Mouse (Mus musculus) limb, embryonic 11.5 days (tissue): ENCODE results near the gene Lamc3. TPM values are rescaled to one million over a fixed set of nuclear protein-coding genes. Genes with fewer than 3 reads are reported as not detected.
A peak's percentile ranks its signal among the peaks of the same experiment; 100 is the strongest.

Experiments
- ATAC-seq: fragments of 200-750 bp; cut with Nextera tagmentation; 2 replicates; pipeline ENCODE4 v1.8.0; 2017; ENCODE audit warnings: low read depth; ENCODE audit not compliant: insufficient number of reproducible peaks, low FRiP score, low TSS enrichment
- DNase-seq: peaks from one replicate; pipeline ENCODE4 v3.0.0-alpha.2; 2015; ENCODE audit warnings: low spot score
- H3K27ac ChIP-seq: fragments of 300-500 bp; sonication (generic); replicated peaks from 2 replicates; pipeline ENCODE4 v1.5.1; 2014; ENCODE audit warnings: low read depth, mild to moderate bottlenecking, low read length
- H3K27me3 ChIP-seq: fragments of 300-500 bp; sonication (generic); 2 replicates; pipeline ENCODE4 v1.6.1; 2014; ENCODE audit warnings: mild to moderate bottlenecking, low read length, mixed read lengths; ENCODE audit not compliant: control insufficient read depth, insufficient read depth
- H3K36me3 ChIP-seq: fragments of 300-500 bp; sonication (generic); 2 replicates; pipeline ENCODE4 v1.6.1; 2014; ENCODE audit warnings: mild to moderate bottlenecking, low read length, moderate library complexity, mixed read lengths; ENCODE audit not compliant: control insufficient read depth, insufficient read depth
- H3K4me1 ChIP-seq: fragments of 300-500 bp; sonication (generic); 2 replicates; pipeline ENCODE4 v1.6.1; 2014; ENCODE audit warnings: low read length, mixed read lengths; ENCODE audit not compliant: control insufficient read depth, insufficient read depth
- H3K4me2 ChIP-seq: fragments of 300-500 bp; sonication (generic); 2 replicates; pipeline ENCODE4 v1.6.1; 2014; ENCODE audit warnings: low read depth, mild to moderate bottlenecking, moderate library complexity; ENCODE audit not compliant: severe bottlenecking
- H3K4me3 ChIP-seq: fragments of 300-500 bp; sonication (generic); 2 replicates; pipeline ENCODE4 v1.5.1; 2014; ENCODE audit warnings: low read depth, low read length
- H3K9ac ChIP-seq: fragments of 300-500 bp; sonication (generic); 2 replicates; pipeline ENCODE4 v1.6.1; 2014; ENCODE audit warnings: mild to moderate bottlenecking, low read length
- H3K9me3 ChIP-seq: fragments of 300-500 bp; sonication (generic); 2 replicates; pipeline ENCODE4 v1.6.1; 2016; ENCODE audit warnings: low read length; ENCODE audit not compliant: control insufficient read depth
- WGBS: fragments of 180-500 bp; shearing (Covaris S2); extraction: QIAGEN DNeasy Blood & Tissue Kit; methylation state at CpG from one replicate; pipeline ENCODE4 v1.1.7; 2014; 5-methylcytosine and 5-hydroxymethylcytosine counted together
- polyA plus RNA-seq: library from polyadenylated mRNA; unstranded; fragments of >200 nt; fragmentation: Nextera tagmentation; extraction: Ambion mirVana; gene quantifications from 2 replicates; pipeline ENCODE4 v1.2.1, GENCODE M21; 2014

Lamc3 gene
- polyA plus RNA-seq, result 0.13 and 0.17 TPM in 2 replicates

DNA sequence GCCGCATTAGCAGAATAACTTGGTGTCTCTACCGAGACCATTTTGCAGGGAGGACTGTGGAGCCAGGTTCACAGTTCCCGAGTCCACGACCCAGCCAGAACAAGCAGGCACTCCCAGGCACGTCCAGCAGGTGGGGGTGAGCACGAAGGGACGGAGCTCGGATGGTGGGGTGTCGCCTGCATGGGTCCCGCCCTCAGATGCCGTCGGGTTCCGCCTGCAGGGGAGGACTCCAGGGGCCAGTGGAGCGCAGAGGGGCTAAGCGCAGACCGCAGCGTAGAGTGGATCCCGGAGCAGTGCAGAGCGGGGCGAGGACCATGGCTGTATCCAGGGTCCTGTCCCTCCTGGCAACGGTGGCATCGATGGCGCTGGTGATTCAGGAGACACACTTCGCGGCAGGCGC, at the start of gene Lamc3:
Gene Lamc3 (plus strand): TSS at position 262 of the 400 bp plus-strand sequence.
- DNase-seq (peak; percentile 76), ATAC-seq (peak; percentile 61)
- 8% methylated on average over 26 of the region's 26 CpGs for WGBS
- H3K9me3 ChIP-seq, result no peaks in the 10 kb centered on the region
- no peak within 1 kb of the TSS for H3K27ac ChIP-seq
- H3K9ac ChIP-seq, result no peak within 1 kb of the TSS
- peak within 1 kb of the TSS; percentile 31; the same call in 1 of the 2 replicates for H3K4me2 ChIP-seq
- H3K36me3 ChIP-seq, result no peaks in the 10 kb centered on the region
- no peak within 1 kb of the TSS for H3K4me3 ChIP-seq
- peaks cover 38% of the 10 kb centered on the region for H3K27me3 ChIP-seq
- no peaks in the 10 kb centered on the region for H3K4me1 ChIP-seq

DNA sequence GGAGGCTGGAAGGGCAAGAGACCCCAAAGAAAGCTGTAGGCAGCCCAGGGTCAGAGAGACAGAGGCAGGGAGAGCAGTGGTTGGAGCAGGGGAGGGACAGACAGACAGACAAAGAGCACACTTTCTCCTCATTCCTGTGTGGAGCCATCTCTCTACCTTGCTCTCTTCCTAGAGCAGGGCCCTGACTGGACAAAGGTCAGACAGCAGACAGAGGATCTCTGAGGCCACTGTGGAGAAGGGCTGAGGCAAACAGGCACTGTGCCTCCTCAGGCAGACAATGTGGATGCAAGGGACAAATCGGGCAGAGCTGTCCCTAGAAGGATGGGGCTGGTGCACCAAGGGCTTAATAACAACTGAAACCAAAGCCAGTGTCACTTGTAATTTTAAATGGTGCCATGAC, 48.2 kb upstream of the Lamc3 start:
- whole genome bisulfite sequencing, result 63% methylated on average over 1 of the region's 1 CpGs
- no peak for ATAC-seq
- no peak overlapping the region for H3K4me2 ChIP-seq
- no peak overlapping the region for H3K9ac ChIP-seq
- DNase-seq, result no peak
- peaks cover 1% of the 10 kb centered on the region for H3K27me3 ChIP-seq
- H3K27ac ChIP-seq, result no peak overlapping the region
- H3K4me3 ChIP-seq, result no peak overlapping the region
- no peaks in the 10 kb centered on the region for H3K4me1 ChIP-seq
- H3K36me3 ChIP-seq, result no peaks in the 10 kb centered on the region
- no peaks in the 10 kb centered on the region for H3K9me3 ChIP-seq

DNA sequence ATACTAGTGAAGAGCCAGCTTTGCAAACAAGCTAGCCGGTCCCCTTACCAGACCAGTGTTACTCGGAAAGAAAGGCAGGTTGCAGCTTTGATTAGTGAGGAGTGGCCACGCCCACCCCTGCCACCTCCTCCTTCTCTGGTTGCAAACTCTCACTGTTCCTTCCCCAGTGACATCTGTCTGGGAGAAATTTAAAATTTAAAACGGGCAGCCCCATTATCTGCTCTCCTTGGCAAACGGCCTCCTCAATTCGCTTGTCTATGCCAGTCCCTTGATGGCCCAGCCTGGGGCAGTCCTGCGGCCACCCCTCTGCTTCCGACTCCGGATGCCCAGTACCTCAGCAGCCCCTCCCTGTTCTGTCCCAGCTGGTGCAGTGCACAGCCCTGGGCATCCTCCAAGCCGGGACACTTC, 42.4 kb upstream of the Lamc3 start:
- Histone ChIP-seq H3K9ac (no peak overlapping the region), H3K27me3 (peaks cover 38% of the 10 kb centered on the region), H3K27ac (no peak overlapping the region), H3K9me3 (no peaks in the 10 kb centered on the region), H3K36me3 (no peaks in the 10 kb centered on the region), H3K4me2 (no peak overlapping the region), H3K4me3 (no peak overlapping the region), H3K4me1 (peaks cover 17% of the 10 kb centered on the region)
- DNase-seq (peak; percentile 37), ATAC-seq (no peak)
- under 1% methylated on average over 10 of the region's 10 CpGs for WGBS

DNA sequence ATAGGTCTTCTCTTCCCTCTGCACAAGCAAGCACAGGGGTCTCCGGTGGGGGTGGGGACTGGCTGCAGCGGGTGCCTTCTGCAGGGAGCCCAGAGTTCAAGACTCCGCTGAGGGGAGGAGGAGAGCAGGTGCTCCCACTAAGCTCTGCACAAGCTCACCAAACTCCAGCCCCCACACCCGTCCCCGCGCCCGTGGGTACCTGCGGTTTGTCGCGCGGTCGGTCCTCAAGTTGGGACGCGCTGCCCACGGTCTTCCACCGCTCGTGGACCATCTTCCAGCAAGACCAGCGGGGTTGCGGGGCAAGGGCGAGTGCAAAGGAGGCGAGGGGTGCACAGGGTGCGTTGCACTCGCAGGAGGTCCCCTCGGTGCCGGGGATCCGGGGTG, 41.6 kb upstream of the Lamc3 start:
- DNase-seq, result peak; percentile 43
- peaks cover 17% of the 10 kb centered on the region for H3K4me1 ChIP-seq
- no peak overlapping the region for H3K27ac ChIP-seq
- peaks cover 38% of the 10 kb centered on the region for H3K27me3 ChIP-seq
- H3K36me3 ChIP-seq, result no peaks in the 10 kb centered on the region
- ATAC-seq, result no peak
- peak overlapping the region; percentile 40 for H3K9ac ChIP-seq
- H3K4me2 ChIP-seq, result peak overlapping the region; percentile 92
- WGBS, result 3% methylated on average over 25 of the region's 26 CpGs
- peak overlapping the region; percentile 51 for H3K4me3 ChIP-seq
- H3K9me3 ChIP-seq, result no peaks in the 10 kb centered on the region

DNA sequence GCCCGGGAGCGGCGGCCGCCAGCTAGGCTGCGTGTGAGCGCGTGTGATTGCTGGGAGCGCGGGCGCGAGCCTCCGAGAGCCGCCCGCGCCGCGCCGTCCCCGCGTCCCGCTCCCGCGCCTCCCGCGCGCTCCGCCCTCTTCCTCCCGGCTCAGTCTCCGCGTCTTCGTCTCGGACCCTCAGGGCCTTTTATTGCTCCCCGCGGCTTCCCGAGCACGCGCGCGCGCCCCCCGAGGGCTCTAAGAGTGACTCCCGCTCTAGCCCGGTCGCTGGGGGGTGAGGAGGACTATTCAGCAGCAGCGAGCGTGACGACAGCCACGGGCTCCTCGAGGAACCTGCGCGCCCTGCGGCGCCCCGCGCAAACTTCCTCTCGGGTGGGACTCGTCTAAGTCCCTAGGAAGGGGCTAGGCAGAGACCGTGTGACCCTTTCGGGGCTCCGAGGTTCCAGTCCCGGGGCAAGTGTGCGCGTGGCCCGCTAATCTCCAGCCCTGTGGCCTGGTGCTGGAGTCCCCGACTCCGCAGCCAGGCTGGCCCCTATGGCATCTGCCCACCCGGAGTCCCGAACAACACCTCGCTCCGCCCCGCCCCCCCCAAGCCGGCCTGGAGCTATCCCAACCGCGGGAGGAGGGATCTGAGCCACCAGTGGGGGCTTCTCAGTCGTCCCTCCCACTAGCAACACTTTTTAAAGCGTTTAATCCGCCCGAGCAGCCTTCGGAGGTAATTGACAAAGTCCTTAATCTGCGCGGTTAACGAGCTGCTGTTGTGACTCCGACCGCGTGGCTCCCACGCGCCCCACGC, 41.0 kb upstream of the Lamc3 start, which contains the start of gene Fibcd1:
Gene Fibcd1 (minus strand): TSS at position 110 of the 796 bp plus-strand sequence.
- DNase-seq (peak; percentile 58), ATAC-seq (no peak)
- Histone ChIP-seq H3K27ac (no peak within 1 kb of the TSS), H3K9me3 (no peaks in the 10 kb centered on the region), H3K27me3 (peaks cover 38% of the 10 kb centered on the region), H3K4me3 (peak within 1 kb of the TSS; percentile 51), H3K9ac (peak within 1 kb of the TSS; percentile 40), H3K36me3 (no peaks in the 10 kb centered on the region), H3K4me2 (peak within 1 kb of the TSS; percentile 92), H3K4me1 (peaks cover 17% of the 10 kb centered on the region)
- under 1% methylated on average over 87 of the region's 88 CpGs for WGBS

DNA sequence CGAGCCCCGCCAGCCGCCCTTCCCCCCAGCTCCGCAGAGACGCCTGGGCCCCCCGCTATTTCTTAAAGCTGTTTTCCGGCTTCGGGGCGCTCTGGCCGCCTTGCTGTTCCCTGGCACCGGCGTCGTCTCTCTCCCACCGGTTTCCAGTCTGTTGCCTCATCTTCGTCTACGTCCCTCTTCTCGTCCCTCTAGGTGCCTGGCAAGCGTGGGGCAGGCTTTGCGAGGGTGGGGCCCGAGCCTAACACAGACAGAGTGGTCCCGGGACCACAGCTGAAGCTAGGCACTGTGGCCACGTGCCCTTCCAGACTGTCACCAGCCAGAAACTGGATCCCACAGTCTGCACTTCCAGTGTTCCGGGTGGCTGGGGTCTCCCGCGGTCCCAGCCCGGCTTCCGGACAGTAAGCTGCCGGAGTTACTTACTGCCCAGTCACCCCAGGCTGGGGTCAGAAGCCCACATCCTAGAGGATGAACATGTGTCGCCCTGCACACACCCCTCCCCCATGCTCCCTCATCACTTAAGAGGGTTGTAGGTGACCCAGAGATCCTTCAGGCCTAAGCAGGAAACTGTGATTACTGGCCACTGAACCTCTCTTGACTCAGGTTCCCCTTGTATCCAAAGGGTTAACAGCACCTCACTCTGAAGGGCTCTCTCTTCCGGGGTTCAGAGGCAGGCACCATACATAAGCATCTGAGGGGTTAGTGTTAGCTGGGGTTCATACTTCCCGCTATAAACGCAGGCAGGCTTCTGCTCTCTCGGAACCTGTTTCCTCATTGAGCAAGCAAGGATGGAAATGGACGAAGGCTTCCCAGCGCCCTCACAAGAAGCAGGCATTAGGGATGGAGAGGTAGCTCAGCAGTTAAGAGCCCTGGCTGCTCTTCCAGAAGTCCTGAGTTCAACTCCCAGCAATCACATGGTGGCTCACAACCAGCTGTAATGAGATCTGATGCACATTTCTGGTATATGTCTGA, 40.1 kb upstream of the Lamc3 start:
- Histone ChIP-seq H3K4me2 (peak overlapping the region; percentile 92), H3K4me3 (peak overlapping the region; percentile 51)

DNA sequence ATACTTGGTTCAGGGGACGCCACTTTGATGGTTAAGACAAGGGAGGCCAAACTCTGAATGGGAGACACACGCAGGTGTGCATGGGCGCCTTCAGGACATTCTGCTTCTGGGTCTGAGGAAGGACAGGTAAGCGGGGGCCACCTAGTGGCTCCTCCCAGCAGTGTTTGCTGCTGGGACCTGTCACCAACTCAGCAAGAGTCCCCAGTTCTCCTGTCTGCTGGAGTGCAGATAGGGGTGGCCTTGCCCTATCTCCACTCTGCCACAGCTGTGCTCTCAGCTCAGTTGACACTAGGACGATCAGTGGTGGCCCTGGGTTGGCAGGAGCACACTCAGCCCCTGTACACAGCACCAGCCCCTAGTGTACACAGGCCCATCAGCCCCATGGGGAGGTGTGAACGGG, 39.2 kb upstream of the Lamc3 start:
- H3K4me1 ChIP-seq, result peaks cover 17% of the 10 kb centered on the region
- no peak overlapping the region for H3K9ac ChIP-seq
- 12% methylated on average over 6 of the region's 6 CpGs for WGBS
- no peaks in the 10 kb centered on the region for H3K36me3 ChIP-seq
- H3K4me2 ChIP-seq, result no peak overlapping the region
- peaks cover 38% of the 10 kb centered on the region for H3K27me3 ChIP-seq
- no peaks in the 10 kb centered on the region for H3K9me3 ChIP-seq
- no peak overlapping the region for H3K4me3 ChIP-seq
- H3K27ac ChIP-seq, result no peak overlapping the region
- DNase-seq (peak; percentile 61), ATAC-seq (no peak)

More for the DNA sequence above, 40.1 kb upstream of the Lamc3 start:
- no peak overlapping the region for H3K27ac ChIP-seq
- peaks cover 17% of the 10 kb centered on the region for H3K4me1 ChIP-seq
- WGBS, result 3% methylated on average over 35 of the region's 35 CpGs
- H3K27me3 ChIP-seq, result peaks cover 38% of the 10 kb centered on the region
- no peak for ATAC-seq
- peak overlapping the region; percentile 40; the same call in 1 of the 2 replicates for H3K9ac ChIP-seq
- H3K36me3 ChIP-seq, result no peaks in the 10 kb centered on the region
- DNase-seq, result peak; percentile 55
- no peaks in the 10 kb centered on the region for H3K9me3 ChIP-seq

DNA sequence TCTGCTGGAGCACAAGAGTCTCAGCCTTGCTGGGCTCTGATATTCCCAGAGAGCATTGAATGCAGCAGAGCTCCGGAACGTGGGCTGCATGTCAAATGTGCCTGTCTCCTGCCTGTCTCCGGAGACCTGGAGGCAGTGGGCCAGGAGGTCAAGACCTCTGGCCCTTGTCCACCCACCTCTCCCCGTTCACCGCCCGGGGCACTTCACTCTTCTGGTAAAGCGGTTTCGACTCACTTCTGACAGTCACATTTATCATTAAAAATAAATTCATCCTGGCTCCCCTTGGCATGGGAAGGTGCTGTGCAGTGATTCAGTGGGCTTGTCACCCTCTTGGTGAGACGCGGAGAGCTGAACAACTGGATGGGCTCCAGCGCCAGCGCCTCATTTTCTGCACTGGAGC, 37.0 kb upstream of the Lamc3 start:
- Histone ChIP-seq H3K9ac (no peak overlapping the region), H3K9me3 (no peaks in the 10 kb centered on the region), H3K27me3 (peaks cover 25% of the 10 kb centered on the region), H3K36me3 (no peaks in the 10 kb centered on the region), H3K4me2 (no peak overlapping the region), H3K4me1 (peaks cover 20% of the 10 kb centered on the region), H3K27ac (no peak overlapping the region), H3K4me3 (no peak overlapping the region)
- no peak for ATAC-seq
- WGBS, result 39% methylated on average over 12 of the region's 12 CpGs
- DNase-seq, result no peak
